Mouse (Mus musculus) ovary, postnatal 14 days (tissue): ENCODE measurements around the gene G6pc2.

Experiments used
- DNase-seq: peaks from one replicate; pipeline ENCODE4 v3.0.0; 2022; ENCODE audit warnings: low spot score

G6pc2 gene

DNA sequence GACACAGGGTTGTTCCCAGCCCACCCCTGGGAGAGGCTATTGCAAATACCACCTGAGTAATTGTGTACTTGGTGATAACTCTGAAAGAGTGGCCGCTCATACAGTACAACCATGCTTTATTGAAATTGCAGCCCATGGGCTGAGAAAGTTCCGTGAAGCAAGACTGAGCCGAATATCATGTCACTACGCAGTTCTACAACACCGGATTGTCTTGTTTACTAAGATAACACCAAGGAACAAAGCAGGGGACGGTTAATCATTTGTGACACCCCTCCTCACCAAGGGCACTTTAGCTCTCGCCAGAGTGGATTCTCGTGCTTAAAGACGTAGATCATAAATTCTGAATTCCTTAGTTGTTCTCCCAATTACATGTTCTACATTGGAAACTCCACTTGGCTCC lies 28.4 kb downstream of the G6pc2 start:
- no peak for DNase-seq

DNA sequence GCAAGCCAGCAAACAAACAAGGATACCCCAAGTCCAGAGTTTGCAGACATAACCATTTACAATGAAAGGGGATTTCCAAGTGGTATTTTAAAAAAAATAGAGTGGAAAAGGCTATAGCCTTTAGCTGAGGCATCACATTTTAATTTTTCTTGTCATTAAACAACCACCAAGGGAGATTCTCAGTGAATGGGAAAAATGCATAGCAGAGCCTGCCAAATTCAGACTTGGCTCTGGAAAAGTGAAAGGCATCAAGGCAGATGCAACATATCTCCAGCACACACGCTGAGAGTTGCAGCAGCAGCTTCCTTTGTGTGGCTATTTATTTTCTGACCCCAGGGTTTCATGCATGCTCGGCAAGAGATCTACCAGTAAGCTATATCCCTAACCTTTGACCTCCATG lies 34.1 kb downstream of the G6pc2 start:
- DNase-seq: no peak

DNA sequence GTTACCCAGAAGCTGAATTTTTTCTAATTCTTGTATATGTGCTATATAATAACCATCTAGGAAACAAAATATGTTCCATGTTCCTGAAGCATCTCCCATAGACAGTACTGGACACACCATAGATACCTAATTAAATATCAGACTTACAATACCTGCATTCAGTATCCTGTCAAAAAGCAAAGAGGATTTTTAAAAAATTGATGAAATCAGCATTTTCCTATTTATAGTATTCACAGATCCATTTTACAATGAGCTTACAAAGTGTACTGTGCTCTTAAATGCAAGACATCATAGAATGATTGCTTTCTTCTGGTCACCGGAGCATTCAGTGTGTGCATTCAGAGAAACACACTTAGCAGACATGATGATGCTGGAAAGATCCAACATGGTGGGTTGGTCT lies 36.2 kb downstream of the G6pc2 start:
- DNase-seq: no peak

DNA sequence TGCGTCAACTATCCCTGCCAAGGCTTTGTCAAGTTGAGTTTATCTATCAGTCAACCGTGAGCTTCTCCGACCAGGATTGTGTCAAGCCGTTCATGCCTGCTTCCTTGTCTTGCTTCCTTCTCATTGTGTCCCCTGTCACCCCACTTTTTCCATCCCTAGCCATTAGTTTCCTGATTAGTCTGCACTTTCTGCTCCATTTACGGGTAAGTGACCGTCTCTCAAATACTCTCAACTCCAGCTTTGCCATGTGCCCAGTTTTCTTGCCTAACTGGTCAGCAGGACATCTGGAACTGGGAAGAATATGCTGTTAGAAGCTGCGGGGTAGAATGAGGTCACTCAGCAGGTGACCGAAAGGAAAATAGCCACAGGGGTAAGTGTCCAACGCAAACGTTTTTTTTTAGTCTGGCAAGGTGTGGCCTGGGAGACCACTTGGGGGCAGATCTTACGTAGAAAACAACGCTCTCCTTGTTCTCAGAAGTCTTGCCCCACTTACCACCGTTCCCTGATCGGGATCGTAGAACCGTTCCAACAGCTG lies 37.4 kb downstream of the G6pc2 start:
- DNase-seq: no peak

DNA sequence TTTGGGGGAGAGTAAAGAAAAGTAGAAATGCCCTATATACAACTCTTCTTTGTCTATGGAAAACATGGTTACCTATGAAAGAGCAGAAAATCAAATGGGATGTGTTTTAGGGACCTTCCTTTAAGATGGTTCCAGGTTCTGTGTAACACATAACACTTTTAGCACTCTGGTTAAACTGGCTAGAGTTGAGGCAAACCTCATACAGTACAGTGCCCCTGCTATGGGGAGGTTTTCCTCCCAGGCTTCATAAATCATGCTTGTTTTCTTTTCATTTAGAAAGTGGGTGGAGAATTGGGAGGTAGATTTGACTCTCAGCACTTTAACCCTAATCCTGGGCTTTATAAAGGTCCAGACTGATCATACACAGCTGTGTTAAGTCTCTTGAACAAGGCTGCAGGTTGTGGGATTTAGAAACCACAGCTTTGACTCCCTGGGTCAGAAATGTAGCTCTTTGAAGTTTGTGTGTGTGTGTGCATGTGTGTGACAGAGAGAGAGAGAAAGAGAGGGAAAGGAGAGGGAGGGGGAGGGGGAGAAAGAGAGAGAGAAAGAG lies 53.3 kb downstream of the G6pc2 start:
- DNase-seq: no peak

DNA sequence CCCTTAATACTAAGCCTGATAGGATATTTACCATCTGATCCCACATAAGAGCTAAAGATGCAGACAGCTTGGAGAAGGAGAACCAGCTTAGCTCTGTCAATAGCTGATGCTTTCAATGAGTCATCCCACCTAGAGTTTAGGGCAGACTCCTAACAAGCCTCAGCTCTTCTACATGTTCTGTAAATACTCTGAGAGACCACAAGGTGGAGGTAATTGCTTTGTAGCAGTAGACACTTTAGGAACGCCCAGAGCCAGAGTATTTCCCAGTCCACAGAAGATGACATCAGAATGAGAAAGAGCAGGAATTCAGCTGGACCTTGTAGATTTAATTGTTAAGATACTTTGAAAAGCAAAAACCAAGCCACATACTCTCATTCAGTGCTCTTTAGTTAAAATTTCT lies 65.0 kb downstream of the G6pc2 start:
- peak; percentile 11 for DNase-seq
